Mouse (Mus musculus) stomach, postnatal 0 days (tissue): ENCODE results near the gene Lurap1. TPM values are rescaled to one million over a fixed set of nuclear protein-coding genes. Genes with fewer than 3 reads are reported as not detected.

Source experiments
- ATAC-seq: fragments of 200-750 bp; cut with Nextera tagmentation; 2 replicates; pipeline ENCODE4 v1.8.0; 2017; ENCODE audit not compliant: low FRiP score, low TSS enrichment
- DNase-seq: peaks from one replicate; pipeline ENCODE4 v3.0.0-alpha.2; 2016; ENCODE audit warnings: low spot score
- H3K27ac ChIP-seq: fragments of 300-500 bp; sonication (generic); replicated peaks from 2 replicates; pipeline ENCODE4 v1.5.1; 2014; ENCODE audit warnings: mild to moderate bottlenecking, control low read depth
- H3K27me3 ChIP-seq: fragments of 300-500 bp; sonication (generic); 2 replicates; pipeline ENCODE4 v1.6.1; 2014; ENCODE audit warnings: low read length; ENCODE audit not compliant: control insufficient read depth, insufficient read depth
- H3K36me3 ChIP-seq: fragments of 300-500 bp; sonication (generic); 2 replicates; pipeline ENCODE4 v1.6.1; 2014; ENCODE audit warnings: low read length, mixed read lengths; ENCODE audit not compliant: control insufficient read depth, insufficient read depth
- H3K4me1 ChIP-seq: fragments of 300-500 bp; sonication (generic); replicated peaks from 2 replicates; pipeline ENCODE4 v1.6.1; 2014; ENCODE audit warnings: antibody characterized with exemption; ENCODE audit not compliant: control insufficient read depth, insufficient read depth
- H3K4me2 ChIP-seq: fragments of 300-500 bp; sonication (generic); replicated peaks from 2 replicates; pipeline ENCODE4 v1.6.1; 2014; ENCODE audit warnings: low read depth, mild to moderate bottlenecking, control low read depth, moderate library complexity
- H3K4me3 ChIP-seq: fragments of 300-500 bp; sonication (generic); 2 replicates; pipeline ENCODE4 v1.5.1; 2014; ENCODE audit warnings: low read depth, low read length, control low read depth
- H3K9ac ChIP-seq: fragments of 300-500 bp; sonication (generic); 2 replicates; pipeline ENCODE4 v1.6.1; 2014; ENCODE audit warnings: mild to moderate bottlenecking, low read length, control low read depth, mixed read lengths
- H3K9me3 ChIP-seq: fragments of 300-500 bp; sonication (generic); 2 replicates; pipeline ENCODE4 v1.6.1; 2016; ENCODE audit warnings: low read length; ENCODE audit not compliant: control insufficient read depth
- CTCF ChIP-seq: IDR thresholded peaks from 2 replicates; pipeline ENCODE4 v1.5.1; 2016; ENCODE audit warnings: antibody characterized with exemption, low read depth, mild to moderate bottlenecking, moderate library complexity
- EP300 ChIP-seq: optimal IDR thresholded peaks from 2 replicates; pipeline ENCODE3; 2016; ENCODE audit warnings: antibody characterized with exemption
- WGBS: fragments of 180-500 bp; shearing (Covaris S2); extraction: QIAGEN DNeasy Blood & Tissue Kit; methylation state at CpG from one replicate; pipeline ENCODE4 v1.1.7; 2014; 5-methylcytosine and 5-hydroxymethylcytosine counted together
- polyA plus RNA-seq: library from polyadenylated mRNA; unstranded; fragments of >200 nt; fragmentation: Nextera tagmentation; extraction: Ambion mirVana; gene quantifications from 2 replicates; pipeline ENCODE4 v1.2.1, GENCODE M21; 2015

The Lurap1 gene
- 1.2 and 1.6 TPM in 2 replicates for polyA plus RNA-seq

GRCm38 (mm10) chr4:116151238-116151637 is at the start of gene Lurap1:
Gene Lurap1, minus strand, starts transcription at chr4:116151338.
- H3K4me3 ChIP-seq, result peak within 1 kb of the TSS; percentile 77
- peak within 1 kb of the TSS; percentile 95 for H3K27ac ChIP-seq
- H3K4me1 ChIP-seq, result no peaks in the 10 kb centered on the region; the same call in none of the 2 replicates
- peak within 1 kb of the TSS; percentile 65 for H3K4me2 ChIP-seq
- H3K36me3 ChIP-seq, result peaks cover 34% of the 10 kb centered on the region
- no peaks in the 10 kb centered on the region for H3K9me3 ChIP-seq
- no peak for ATAC-seq
- WGBS, result 59% methylated on average over 6 of the region's 6 CpGs
- TF ChIP-seq EP300 (no peak), CTCF (no peak)
- no peak for DNase-seq
- H3K27me3 ChIP-seq, result no peaks in the 10 kb centered on the region
- peak within 1 kb of the TSS; percentile 90 for H3K9ac ChIP-seq

DNA sequence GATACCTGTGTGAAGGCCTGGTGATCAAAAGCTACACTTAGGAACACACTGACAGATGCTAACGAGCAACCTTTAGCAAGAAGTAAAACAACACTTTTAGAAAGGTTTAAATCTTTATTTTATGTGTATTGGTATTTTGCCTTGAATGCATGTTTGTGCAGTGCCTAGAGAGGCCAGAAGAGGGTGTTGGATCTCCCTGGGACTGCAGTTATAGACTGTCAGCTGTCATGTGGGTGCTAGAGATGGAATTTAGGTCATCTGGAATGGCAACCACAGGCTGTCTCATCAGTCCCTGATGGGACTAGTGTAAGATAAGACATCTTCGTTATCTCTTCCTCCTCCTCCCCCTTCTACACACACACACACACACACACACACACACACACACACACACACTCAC is 47.3 kb upstream of the Lurap1 start:
- H3K9ac ChIP-seq, result no peak overlapping the region
- H3K4me3 ChIP-seq, result no peak overlapping the region
- no peaks in the 10 kb centered on the region for H3K4me1 ChIP-seq
- no peak for TF ChIP-seq EP300
- peak; percentile 55 for TF ChIP-seq CTCF
- 86% methylated on average over 2 of the region's 2 CpGs for WGBS
- no peak for DNase-seq
- no peak for ATAC-seq
- H3K9me3 ChIP-seq, result no peaks in the 10 kb centered on the region
- H3K27me3 ChIP-seq, result no peaks in the 10 kb centered on the region
- no peak overlapping the region for H3K27ac ChIP-seq
- no peak overlapping the region for H3K4me2 ChIP-seq
- H3K36me3 ChIP-seq, result no peaks in the 10 kb centered on the region

DNA sequence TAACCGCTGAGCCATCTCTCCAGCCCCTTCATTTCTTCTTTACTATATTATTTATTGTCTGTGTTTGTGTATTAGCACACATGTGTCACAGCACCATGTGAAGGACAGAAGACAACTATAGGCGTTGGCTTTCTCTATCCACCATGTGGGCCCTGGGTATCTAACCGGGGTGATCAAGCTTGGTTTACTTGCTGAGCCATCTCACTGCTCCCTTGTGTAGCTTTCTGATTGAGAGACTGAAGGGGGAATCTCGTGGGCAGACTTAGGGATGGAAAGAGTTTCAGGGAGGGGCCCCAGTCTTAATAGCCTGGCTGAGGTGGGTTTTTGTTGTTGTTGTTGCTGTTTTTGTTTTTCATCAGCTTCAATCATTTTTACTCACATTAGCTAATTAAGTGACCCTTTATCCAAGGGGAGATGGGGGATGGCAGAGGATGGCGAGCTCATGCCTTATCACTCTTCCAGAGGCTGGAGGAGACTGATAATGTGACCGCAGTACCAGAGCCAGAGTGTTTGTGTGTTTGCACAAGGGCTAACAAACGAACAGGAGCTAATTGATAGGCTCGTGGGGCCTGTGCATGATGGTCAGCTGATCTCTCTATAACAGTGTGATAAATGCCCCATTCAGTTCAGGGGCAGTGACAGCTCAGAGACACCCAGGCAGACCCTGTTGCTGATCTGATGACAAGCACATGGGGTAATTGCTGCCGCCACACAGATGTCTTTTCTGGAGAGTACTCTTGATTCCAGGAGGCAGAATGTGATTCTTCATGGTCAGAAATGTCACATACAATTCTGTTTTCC is 42.6 kb upstream of the Lurap1 start:
- no peak overlapping the region for H3K9ac ChIP-seq
- no peak overlapping the region for H3K27ac ChIP-seq
- ATAC-seq (peak; percentile 64; the same call in 1 of the 2 replicates), DNase-seq (no peak)
- TF ChIP-seq CTCF (no peak), EP300 (no peak)
- no peaks in the 10 kb centered on the region for H3K27me3 ChIP-seq
- WGBS, result 51% methylated on average over 9 of the region's 9 CpGs
- no peaks in the 10 kb centered on the region for H3K9me3 ChIP-seq
- H3K4me3 ChIP-seq, result no peak overlapping the region
- no peaks in the 10 kb centered on the region for H3K4me1 ChIP-seq
- no peaks in the 10 kb centered on the region for H3K36me3 ChIP-seq
- H3K4me2 ChIP-seq, result no peak overlapping the region

GRCm38 (mm10) chr4:116192286-116192835 is 41.2 kb upstream of the Lurap1 start:
- no peak for TF ChIP-seq EP300
- no peak for TF ChIP-seq CTCF
- Histone ChIP-seq H3K9me3 (no peaks in the 10 kb centered on the region), H3K4me1 (no peaks in the 10 kb centered on the region), H3K9ac (no peak overlapping the region), H3K27me3 (no peaks in the 10 kb centered on the region), H3K36me3 (no peaks in the 10 kb centered on the region), H3K4me3 (no peak overlapping the region), H3K27ac (no peak overlapping the region), H3K4me2 (no peak overlapping the region)
- DNase-seq (no peak), ATAC-seq (no peak)
- WGBS, result 60% methylated on average over 4 of the region's 4 CpGs

GRCm38 (mm10) chr4:116185083-116185482 is 33.9 kb upstream of the Lurap1 start:
- Histone ChIP-seq H3K27me3 (no peaks in the 10 kb centered on the region), H3K9me3 (no peaks in the 10 kb centered on the region), H3K36me3 (no peaks in the 10 kb centered on the region), H3K4me1 (no peaks in the 10 kb centered on the region), H3K4me2 (no peak overlapping the region), H3K9ac (no peak overlapping the region), H3K27ac (no peak overlapping the region), H3K4me3 (no peak overlapping the region)
- ATAC-seq, result peak; percentile 63
- WGBS, result 80% methylated on average over 4 of the region's 4 CpGs
- TF ChIP-seq EP300 (no peak), CTCF (no peak)
- no peak for DNase-seq

GRCm38 (mm10) chr4:116182745-116183144 is 31.6 kb upstream of the Lurap1 start:
- Histone ChIP-seq H3K4me2 (peak overlapping the region; percentile 23; the same call in 1 of the 2 replicates), H3K9ac (no peak overlapping the region), H3K27ac (0 out of 2 replicates have a peak overlapping the region, but pooled peaks have one; percentile 4), H3K27me3 (no peaks in the 10 kb centered on the region), H3K36me3 (no peaks in the 10 kb centered on the region), H3K4me3 (no peak overlapping the region), H3K4me1 (no peaks in the 10 kb centered on the region), H3K9me3 (no peaks in the 10 kb centered on the region)
- no peak for TF ChIP-seq EP300
- no peak for TF ChIP-seq CTCF
- 13% methylated on average over 12 of the region's 12 CpGs for WGBS
- ATAC-seq (no peak), DNase-seq (no peak)
